Mouse (Mus musculus): ENCODE results near the gene Fam178b. TPM values are rescaled to one million over a fixed set of nuclear protein-coding genes. Genes with fewer than 3 reads are reported as not detected.

The Fam178b gene
- polyA plus RNA-seq, 1 experiment from 2014 or later = 0.25 TPM

DNA sequence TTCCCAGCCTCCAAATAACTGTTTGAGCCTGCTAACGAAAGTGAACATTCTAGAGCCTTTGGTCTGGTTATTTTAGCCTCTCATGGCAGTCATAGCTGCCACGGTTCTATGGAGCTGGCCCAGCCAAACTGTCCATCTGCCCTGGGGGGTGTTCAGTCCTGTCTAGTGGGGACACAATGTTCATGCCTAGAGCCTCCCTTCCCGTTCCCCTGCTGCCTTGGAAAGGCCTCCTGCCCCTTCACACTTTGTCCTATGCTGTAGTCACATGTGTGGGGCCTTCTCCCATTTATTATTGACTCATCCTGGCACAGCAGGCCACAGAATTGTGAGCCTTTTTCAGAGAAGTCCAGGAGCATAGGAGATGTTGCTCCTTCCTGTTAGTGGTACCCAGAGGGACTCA is 164.7 kb downstream of the Fam178b start:
- Histone ChIP-seq H3K9ac (no peak overlapping the region), H3K9me3 (no peaks in the 10 kb centered on the region), H3K4me3 (replicated peaks) (no peak overlapping the region), H3K27me3 (replicated peaks) (no peaks in the 10 kb centered on the region), H3K4me1 (replicated peaks) (peaks cover 16% of the 10 kb centered on the region), H3K4me2 (replicated peaks) (no peak overlapping the region), H3K27ac (no peak overlapping the region), H3K36me3 (peaks cover 26% of the 10 kb centered on the region)
- peak; percentile 29; the same call in 1 of the 2 replicates for ATAC-seq
- WGBS = 72% methylated on average over 3 of the region's 3 CpGs

DNA sequence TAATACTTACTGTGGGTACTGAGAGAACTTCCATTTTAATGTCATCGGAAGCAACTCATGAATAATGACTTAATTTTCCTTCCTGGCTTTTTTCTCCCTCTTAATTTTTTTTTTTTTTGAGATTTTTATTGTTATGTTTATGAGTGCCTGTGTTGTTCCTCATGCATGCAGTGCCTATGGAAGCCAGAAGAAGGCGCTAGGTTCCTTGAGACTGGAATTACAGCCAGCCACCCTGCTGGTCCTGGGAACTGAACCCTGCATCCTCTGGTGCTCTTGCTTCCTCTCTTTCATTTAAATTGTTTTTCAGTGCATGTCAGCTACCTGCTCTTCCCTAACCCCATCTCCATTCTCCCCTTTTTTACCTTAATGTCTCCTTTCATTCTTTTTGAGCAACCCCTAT is 169.3 kb downstream of the Fam178b start:
- Histone ChIP-seq H3K4me1 (replicated peaks) (peaks cover 17% of the 10 kb centered on the region), H3K27ac (no peak overlapping the region), H3K4me3 (replicated peaks) (peak overlapping the region; percentile 90; the same call in 1 of the 2 replicates), H3K9ac (no peak overlapping the region), H3K27me3 (replicated peaks) (no peaks in the 10 kb centered on the region), H3K9me3 (no peaks in the 10 kb centered on the region), H3K4me2 (replicated peaks) (peak overlapping the region; percentile 87), H3K36me3 (0 out of 2 replicates have a peak, but pooled peaks cover 3% of the 10 kb centered on the region)
- no peak for ATAC-seq
- WGBS = 69% methylated on average over 2 of the region's 2 CpGs

GRCm38 (mm10) chr1:36513310-36513709 is 169.7 kb downstream of the Fam178b start:
- H3K4me2 ChIP-seq (replicated peaks) = peak overlapping the region; percentile 87
- 0 out of 2 replicates have a peak, but pooled peaks cover 3% of the 10 kb centered on the region for H3K36me3 ChIP-seq
- H3K27me3 ChIP-seq (replicated peaks) = no peaks in the 10 kb centered on the region
- no peaks in the 10 kb centered on the region for H3K9me3 ChIP-seq
- peak overlapping the region; percentile 85; the same call in 1 of the 2 replicates for H3K9ac ChIP-seq
- WGBS = 17% methylated on average over 1 of the region's 1 CpGs
- no peak overlapping the region for H3K27ac ChIP-seq
- no peak for ATAC-seq
- peaks cover 17% of the 10 kb centered on the region for H3K4me1 ChIP-seq (replicated peaks)
- peak overlapping the region; percentile 90 for H3K4me3 ChIP-seq (replicated peaks)

DNA sequence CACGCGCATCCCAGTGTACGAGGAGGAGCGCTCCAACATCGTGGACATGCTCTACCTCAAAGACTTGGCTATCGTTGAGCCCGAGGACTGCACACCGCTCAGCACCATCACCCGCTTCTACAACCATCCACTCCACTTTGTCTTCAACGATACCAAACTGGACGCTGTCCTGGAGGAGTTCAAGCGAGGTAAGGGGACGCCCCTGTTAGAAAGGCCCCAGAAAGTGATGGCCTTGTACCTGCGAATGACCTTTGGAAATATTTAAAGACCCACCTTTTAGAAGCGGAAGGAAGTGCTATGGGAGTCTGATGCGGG is 170.1 kb downstream of the Fam178b start:
- peak overlapping the region; percentile 98 for H3K27ac ChIP-seq
- WGBS = 2% methylated on average over 16 of the region's 16 CpGs
- H3K4me1 ChIP-seq (replicated peaks) = peaks cover 17% of the 10 kb centered on the region

More for the DNA sequence above, 170.1 kb downstream of the Fam178b start:
- 0 out of 2 replicates have a peak, but pooled peaks cover 3% of the 10 kb centered on the region for H3K36me3 ChIP-seq
- no peaks in the 10 kb centered on the region for H3K9me3 ChIP-seq
- peak overlapping the region; percentile 85 for H3K9ac ChIP-seq
- no peak for ATAC-seq
- H3K27me3 ChIP-seq (replicated peaks) = no peaks in the 10 kb centered on the region
- H3K4me2 ChIP-seq (replicated peaks) = peak overlapping the region; percentile 87
- peak overlapping the region; percentile 90 for H3K4me3 ChIP-seq (replicated peaks)

Other genes with a start within 250 kb of the Fam178b start
- 32.7 and 33.3 TPM in 2 replicates for gene Lman2l, start 237.9 kb downstream of the Fam178b start, polyA plus RNA-seq (2015; fragmentation: Nextera tagmentation; extraction: Ambion mirVana)
- 35.7 and 36.9 TPM in 2 replicates for gene Cnnm4, start 211.6 kb downstream of the Fam178b start, polyA plus RNA-seq (2015; fragmentation: Nextera tagmentation; extraction: Ambion mirVana)
- gene Cnnm3, start 171.3 kb downstream of the Fam178b start, polyA plus RNA-seq (2015; fragmentation: Nextera tagmentation; extraction: Ambion mirVana) = 2.9 and 3.4 TPM in 2 replicates
- gene Ankrd23, start 146.3 kb downstream of the Fam178b start, polyA plus RNA-seq (2015; fragmentation: Nextera tagmentation; extraction: Ambion mirVana) = 12.7 and 14.7 TPM in 2 replicates
- 0.20 TPM in 1 of 2 replicates, not detected in the other for gene Gm42417, start 143.8 kb downstream of the Fam178b start, polyA plus RNA-seq (2015; fragmentation: Nextera tagmentation; extraction: Ambion mirVana)
- gene Ankrd39, start 135.7 kb downstream of the Fam178b start, polyA plus RNA-seq (2015; fragmentation: Nextera tagmentation; extraction: Ambion mirVana) = 21.2 and 23.8 TPM in 2 replicates
- gene Sema4c, start 124.8 kb downstream of the Fam178b start, polyA plus RNA-seq (2015; fragmentation: Nextera tagmentation; extraction: Ambion mirVana) = 10.6 and 11.6 TPM in 2 replicates
- gene Cox5b, start 8.3 kb upstream of the Fam178b start, polyA plus RNA-seq (2015; fragmentation: Nextera tagmentation; extraction: Ambion mirVana) = 832 and 903 TPM in 2 replicates
- 0.34 TPM in 1 of 2 replicates, not detected in the other for gene 4933424G06Rik, start 27.0 kb upstream of the Fam178b start, polyA plus RNA-seq (2015; fragmentation: Nextera tagmentation; extraction: Ambion mirVana)
- gene Actr1b, start 31.2 kb upstream of the Fam178b start, polyA plus RNA-seq (2015; fragmentation: Nextera tagmentation; extraction: Ambion mirVana) = 90.3 and 92.0 TPM in 2 replicates
- gene Zap70, start 78.6 kb upstream of the Fam178b start, polyA plus RNA-seq (2015; fragmentation: Nextera tagmentation; extraction: Ambion mirVana) = 0.48 and 0.52 TPM in 2 replicates